Mouse (Mus musculus) central nervous system, embryonic 14 days (tissue): Measurements from ENCODE around the gene Mamstr. TPM values are rescaled to one million over a fixed set of nuclear protein-coding genes. Genes with fewer than 3 reads are reported as not detected.

ENCODE experiments used
- polyA plus RNA-seq: library from polyadenylated mRNA; depleted of rRNA; stranded (reverse); fragments of >200 nt; gene quantifications from 2 replicates; pipeline ENCODE4 v1.2.3, GENCODE M21; 2012; rRNA removed

Gene Mamstr
- polyA plus RNA-seq, result 3.5 and 7.4 TPM in 2 replicates

DNA sequence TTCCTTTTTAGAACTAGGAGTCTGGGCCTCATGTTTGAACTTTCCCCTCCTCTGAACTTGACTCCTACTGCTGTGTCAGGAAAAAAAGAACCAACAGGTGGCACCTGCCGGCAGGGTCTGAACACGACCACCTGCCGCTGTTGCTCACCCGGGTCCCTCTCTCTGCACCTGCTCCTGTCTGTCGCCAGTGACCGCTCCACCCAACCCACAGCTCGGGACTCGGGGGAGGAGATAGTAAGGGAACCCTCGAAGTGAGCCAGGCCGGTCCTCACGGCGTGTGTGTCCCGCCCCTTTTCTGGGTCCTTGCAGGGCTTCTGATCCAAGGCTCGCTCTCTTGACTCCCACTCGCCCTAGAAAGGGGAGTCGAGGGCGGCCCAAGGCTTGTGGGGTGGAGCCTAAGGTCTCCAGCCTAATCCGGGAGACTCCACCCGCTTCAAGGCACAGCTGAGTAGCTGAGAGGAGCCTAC lies at the start of gene Mamstr:
Gene Mamstr, plus strand, starts transcription at position 417 of the 467 bp plus-strand sequence.

DNA sequence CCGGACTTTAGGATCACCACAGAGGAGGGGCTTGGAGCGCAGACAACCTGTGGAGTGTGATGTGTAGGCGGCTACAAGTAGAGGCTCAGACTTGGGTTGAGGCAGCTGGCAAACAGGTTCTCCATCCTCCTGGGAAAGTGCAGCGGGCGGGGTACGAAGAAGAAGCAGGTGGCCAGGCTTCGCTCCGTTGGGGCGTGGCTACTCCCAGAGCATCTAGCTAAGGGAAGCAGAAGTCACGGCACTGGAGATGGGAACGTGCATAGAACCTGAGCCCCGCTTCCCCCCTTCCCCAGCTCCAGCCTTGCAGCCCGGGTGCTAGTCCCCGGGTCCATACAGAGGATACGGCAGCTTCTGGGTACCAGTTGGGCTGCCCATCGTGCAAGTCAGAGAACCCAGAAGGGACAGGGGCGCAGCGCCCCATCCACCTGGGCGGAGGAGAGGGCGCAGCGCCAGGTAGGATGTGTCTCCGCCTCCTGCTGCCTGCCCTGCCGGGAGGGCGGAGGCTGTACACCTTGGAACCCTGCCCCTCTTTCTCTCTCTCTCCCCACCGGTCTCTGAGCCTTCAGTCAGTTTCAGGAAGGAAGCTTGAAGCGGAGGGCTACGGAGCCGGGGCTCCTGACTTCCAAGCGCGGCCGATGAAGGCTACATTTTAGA lies 22.6 kb upstream of the Mamstr start, which contains the start of gene Fut1:
Gene Fut1, plus strand, starts transcription at position 248 of the 654 bp plus-strand sequence.

GRCm38 (mm10) chr7:45621443-45621842 lies 18.3 kb upstream of the Mamstr start, which contains the start of gene Izumo1:
Gene Izumo1, plus strand, starts transcription at chr7:45621811.

GRCm38 (mm10) chr7:45627261-45627660 lies 12.5 kb upstream of the Mamstr start, which contains the start of gene Rasip1:
Gene Rasip1, plus strand, starts transcription at chr7:45627488.

DNA sequence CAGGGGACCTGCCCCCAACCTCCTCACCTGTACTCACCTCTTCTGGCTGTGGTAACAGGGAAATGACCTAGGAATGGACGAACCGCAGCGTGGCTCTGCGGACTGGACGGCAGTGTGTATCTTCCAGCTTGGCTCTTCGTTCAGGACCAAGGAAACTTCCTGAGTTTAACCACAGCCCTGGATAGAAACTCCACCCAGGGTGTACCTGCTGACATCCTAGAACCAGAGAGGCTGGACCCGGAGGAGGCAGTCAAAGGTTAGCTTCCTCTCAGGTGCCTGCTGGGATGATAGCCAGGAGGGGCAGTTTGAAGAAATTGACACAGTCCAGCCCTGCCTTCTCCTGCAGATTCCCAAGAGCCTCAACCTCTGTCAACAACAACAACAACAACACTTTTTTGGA lies 26.4 kb downstream of the Mamstr start, which contains the start of gene Fut2:
Gene Fut2, minus strand, starts transcription at position 234 of the 400 bp plus-strand sequence.

GRCm38 (mm10) chr7:45683396-45684050 lies 43.7 kb downstream of the Mamstr start, which contains the start of gene Ntn5:
Gene Ntn5, plus strand, starts transcription at chr7:45684022.

GRCm38 (mm10) chr7:45693921-45694591 lies 54.3 kb downstream of the Mamstr start, which contains the start of gene Sec1:
Gene Sec1, minus strand, starts transcription at chr7:45694402.

Other genes with a start within 250 kb of the Mamstr start
- 864 and 911 TPM in 2 replicates for gene Snrnp70, start 244.2 kb upstream of the Mamstr start, polyA plus RNA-seq
- not detected in 2 replicates for gene Kcna7, start 234.3 kb upstream of the Mamstr start, polyA plus RNA-seq
- 0.10 and 0.91 TPM in 2 replicates for gene Ntf5, start 226.3 kb upstream of the Mamstr start, polyA plus RNA-seq
- gene Lhb, start 219.2 kb upstream of the Mamstr start, polyA plus RNA-seq, result 1.1 and 1.3 TPM in 2 replicates
- gene Gys1, start 205.1 kb upstream of the Mamstr start, polyA plus RNA-seq, result 22.6 and 27.0 TPM in 2 replicates
- gene Ruvbl2, start 201.9 kb upstream of the Mamstr start, polyA plus RNA-seq, result 139 and 159 TPM in 2 replicates
- gene Ftl1, start 180.1 kb upstream of the Mamstr start, polyA plus RNA-seq, result 1,642 and 1,691 TPM in 2 replicates
- 196 and 200 TPM in 2 replicates for gene Bax, start 173.1 kb upstream of the Mamstr start, polyA plus RNA-seq
- 0.12 and 0.45 TPM in 2 replicates for gene Tulp2, start 158.1 kb upstream of the Mamstr start, polyA plus RNA-seq
- gene Gm45808, start 153.2 kb upstream of the Mamstr start, polyA plus RNA-seq, result 0.16 TPM in 1 of 2 replicates, not detected in the other
- 2.2 and 2.7 TPM in 2 replicates for gene Dhdh, start 151.2 kb upstream of the Mamstr start, polyA plus RNA-seq
- gene Nucb1, start 129.6 kb upstream of the Mamstr start, polyA plus RNA-seq, result 104 and 148 TPM in 2 replicates
- gene Ppp1r15a, start 113.7 kb upstream of the Mamstr start, polyA plus RNA-seq, result 15.9 and 19.8 TPM in 2 replicates
- 3.1 and 9.6 TPM in 2 replicates for gene Plekha4, start 113.6 kb upstream of the Mamstr start, polyA plus RNA-seq
- 0.33 and 0.73 TPM in 2 replicates for gene Hsd17b14, start 85.1 kb upstream of the Mamstr start, polyA plus RNA-seq
- 31.0 and 38.8 TPM in 2 replicates for gene Bcat2, start 69.8 kb upstream of the Mamstr start, polyA plus RNA-seq
- gene Fgf21, start 24.5 kb upstream of the Mamstr start, polyA plus RNA-seq, result 0.23 TPM in 1 of 2 replicates, not detected in the other
- 0.02 and 0.43 TPM in 2 replicates for gene Fut1, start 22.7 kb upstream of the Mamstr start, polyA plus RNA-seq
- 0.14 and 0.28 TPM in 2 replicates for gene Izumo1, start 18.2 kb upstream of the Mamstr start, polyA plus RNA-seq
- 12.3 and 14.3 TPM in 2 replicates for gene Rasip1, start 12.5 kb upstream of the Mamstr start, polyA plus RNA-seq
- gene Fut2, start 26.4 kb downstream of the Mamstr start, polyA plus RNA-seq, result 0.06 and 0.24 TPM in 2 replicates
- 2.0 and 3.1 TPM in 2 replicates for gene Ntn5, start 44.0 kb downstream of the Mamstr start, polyA plus RNA-seq
- 0.95 and 2.1 TPM in 2 replicates for gene Sec1, start 54.4 kb downstream of the Mamstr start, polyA plus RNA-seq
- gene Car11, start 59.9 kb downstream of the Mamstr start, polyA plus RNA-seq, result 92.3 and 104 TPM in 2 replicates
- gene Dbp, start 65.1 kb downstream of the Mamstr start, polyA plus RNA-seq, result 9.3 and 11.5 TPM in 2 replicates
- gene Rpl18, start 75.5 kb downstream of the Mamstr start, polyA plus RNA-seq, result 985 and 996 TPM in 2 replicates
- gene Sphk2, start 78.0 kb downstream of the Mamstr start, polyA plus RNA-seq, result 29.4 and 30.0 TPM in 2 replicates
- gene Fam83e, start 81.2 kb downstream of the Mamstr start, polyA plus RNA-seq, result 0.60 and 0.77 TPM in 2 replicates
- not detected in 2 replicates for gene Spaca4, start 85.8 kb downstream of the Mamstr start, polyA plus RNA-seq
- gene Lmtk3, start 143.8 kb downstream of the Mamstr start, polyA plus RNA-seq, result 250 and 252 TPM in 2 replicates
- gene Sult2b1, start 144.7 kb downstream of the Mamstr start, polyA plus RNA-seq, result 1.2 and 2.1 TPM in 2 replicates
- 230 and 274 TPM in 2 replicates for gene Cyth2, start 174.6 kb downstream of the Mamstr start, polyA plus RNA-seq
- 0.96 and 1.5 TPM in 2 replicates for gene Kcnj14, start 184.8 kb downstream of the Mamstr start, polyA plus RNA-seq
- gene Grwd1, start 191.0 kb downstream of the Mamstr start, polyA plus RNA-seq, result 20.9 and 23.6 TPM in 2 replicates
- 157 and 187 TPM in 2 replicates for gene Kdelr1, start 232.8 kb downstream of the Mamstr start, polyA plus RNA-seq
- 12.8 and 18.8 TPM in 2 replicates for gene Grin2d, start 238.4 kb downstream of the Mamstr start, polyA plus RNA-seq